Mouse (Mus musculus) CD8-positive naive resting alpha-beta T cell, adult 2 months (primary cell): Measurements from ENCODE around the gene Tmem200a.

Experiments
- DNase-seq, 2 experiments: peaks; one replicate each; pipeline ENCODE4 v3.0.0; 2022; ENCODE audit warnings: low read depth in 2 of 2, low spot score in 2 of 2

The Tmem200a gene

DNA sequence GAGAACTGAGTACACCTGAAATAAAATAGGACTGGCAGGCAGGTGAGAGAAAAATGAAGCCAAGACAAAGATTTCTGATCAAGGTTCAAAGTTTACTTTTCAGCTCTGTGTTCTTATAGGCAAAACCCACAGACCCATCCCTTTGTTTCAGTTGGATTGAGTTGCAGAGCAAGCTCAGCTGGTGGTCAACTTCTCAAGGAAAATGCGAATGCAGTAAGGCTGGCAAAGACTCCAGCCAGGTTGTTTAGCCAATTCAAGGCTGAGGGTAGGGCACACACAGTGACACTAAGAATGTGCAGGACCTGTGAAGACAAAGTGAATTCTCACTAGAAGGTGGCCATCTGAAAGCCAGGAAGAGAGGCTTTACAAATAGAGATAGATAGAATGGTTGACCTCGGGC, 94.8 kb downstream of the Tmem200a start:
- DNase-seq = no peak

DNA sequence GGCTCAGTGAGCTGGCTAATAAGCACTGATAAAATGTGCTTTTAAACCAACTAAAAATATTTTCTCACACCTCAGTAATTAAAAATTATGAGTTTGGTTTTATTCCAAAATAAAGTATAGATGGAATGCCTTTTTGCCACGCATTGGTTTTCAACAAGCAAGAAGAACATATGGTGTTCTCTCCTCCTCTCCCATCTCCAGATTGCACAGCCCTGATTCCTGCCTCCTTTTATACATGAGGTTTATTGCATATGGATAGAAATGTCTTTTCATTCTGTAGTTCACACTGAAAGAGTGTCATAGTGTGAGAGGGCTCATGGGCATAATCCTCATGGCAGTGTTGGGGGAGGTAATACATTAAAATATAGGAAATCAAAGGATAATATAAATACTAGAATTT, 96.2 kb downstream of the Tmem200a start:
- DNase-seq = no peak

DNA sequence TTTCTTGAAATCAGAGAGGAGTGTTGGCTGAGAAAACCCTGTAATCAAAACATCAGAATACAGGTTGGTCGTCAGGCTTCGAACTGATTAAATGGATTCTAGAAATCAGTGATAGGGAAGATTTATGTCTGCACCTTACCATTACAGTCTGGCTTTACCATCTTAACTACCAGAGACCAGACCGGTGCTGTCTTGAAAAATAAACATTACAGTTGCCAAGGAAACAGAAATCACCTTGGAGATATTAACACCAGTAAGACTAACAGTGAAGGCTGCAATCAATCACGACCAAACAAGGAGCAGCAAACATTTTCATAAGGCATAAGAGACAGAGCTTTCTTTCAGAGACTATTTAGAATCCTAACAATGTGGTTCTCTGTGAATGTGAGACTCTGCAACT, 116.0 kb downstream of the Tmem200a start:
- DNase-seq = no peak

- DNase-seq = no peak
These were observed 117.8 kb downstream of the Tmem200a start for GRCm38 (mm10) chr10:25961066-25961465.

- DNase-seq = no peak
These were observed 119.8 kb downstream of the Tmem200a start for GRCm38 (mm10) chr10:25958762-25959753.

DNA sequence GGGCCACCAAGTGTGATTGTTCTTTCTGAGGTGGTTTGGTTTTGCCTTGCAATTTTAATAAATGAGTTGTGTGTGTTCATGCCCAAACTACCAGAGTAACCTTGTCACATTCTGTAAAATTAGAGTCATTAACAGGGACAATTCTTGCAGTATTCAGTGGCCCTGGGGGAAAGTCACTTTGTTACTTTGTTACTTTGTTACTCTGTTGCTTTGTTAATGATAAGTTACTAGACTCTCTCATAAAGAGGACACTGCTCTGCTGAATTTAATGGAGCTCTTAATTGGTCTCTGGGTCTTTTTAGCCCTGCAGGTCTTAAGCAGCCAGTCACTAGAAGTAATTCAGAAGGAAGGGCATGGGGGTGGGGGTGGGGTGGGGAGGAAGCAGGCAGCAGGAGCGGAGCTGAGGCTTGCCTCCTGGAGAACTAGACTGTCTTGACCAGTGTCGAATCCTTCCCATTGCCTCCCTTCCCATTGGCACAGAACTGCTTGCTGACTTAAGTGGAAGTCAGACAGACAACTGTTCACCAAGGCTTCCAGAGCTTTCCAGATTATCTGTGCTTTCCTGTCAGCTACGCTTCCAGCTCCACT, 124.1 kb downstream of the Tmem200a start:
- DNase-seq = no peak

- DNase-seq = no peak
These were observed 126.0 kb downstream of the Tmem200a start for GRCm38 (mm10) chr10:25952838-25953237.

GRCm38 (mm10) chr10:25952150-25952549, 126.7 kb downstream of the Tmem200a start:
- DNase-seq = no peak

- DNase-seq = no peak
These were observed 133.0 kb downstream of the Tmem200a start for GRCm38 (mm10) chr10:25945866-25946265.

- DNase-seq = no peak
These were observed 134.2 kb downstream of the Tmem200a start for GRCm38 (mm10) chr10:25944641-25945040.

DNA sequence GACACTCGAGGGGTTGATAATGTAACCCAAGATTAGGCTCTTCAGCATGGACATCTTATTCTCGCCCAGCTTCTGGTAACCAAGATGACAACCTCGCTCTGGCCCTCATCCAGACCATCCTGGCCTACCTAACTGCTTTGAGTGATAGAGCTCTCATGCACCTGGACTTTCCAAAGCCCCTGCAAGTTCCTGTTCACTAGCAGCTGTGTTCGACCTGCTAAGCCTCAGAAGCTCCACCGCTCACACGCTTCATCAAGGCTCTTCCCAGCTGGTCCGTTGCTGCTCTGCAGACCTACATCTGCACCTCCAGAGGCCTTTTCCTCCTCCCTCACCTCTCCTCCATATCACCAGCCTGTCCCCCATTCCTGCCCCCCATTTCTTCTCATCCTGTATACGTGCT, 147.1 kb downstream of the Tmem200a start:
- no peak for DNase-seq

DNA sequence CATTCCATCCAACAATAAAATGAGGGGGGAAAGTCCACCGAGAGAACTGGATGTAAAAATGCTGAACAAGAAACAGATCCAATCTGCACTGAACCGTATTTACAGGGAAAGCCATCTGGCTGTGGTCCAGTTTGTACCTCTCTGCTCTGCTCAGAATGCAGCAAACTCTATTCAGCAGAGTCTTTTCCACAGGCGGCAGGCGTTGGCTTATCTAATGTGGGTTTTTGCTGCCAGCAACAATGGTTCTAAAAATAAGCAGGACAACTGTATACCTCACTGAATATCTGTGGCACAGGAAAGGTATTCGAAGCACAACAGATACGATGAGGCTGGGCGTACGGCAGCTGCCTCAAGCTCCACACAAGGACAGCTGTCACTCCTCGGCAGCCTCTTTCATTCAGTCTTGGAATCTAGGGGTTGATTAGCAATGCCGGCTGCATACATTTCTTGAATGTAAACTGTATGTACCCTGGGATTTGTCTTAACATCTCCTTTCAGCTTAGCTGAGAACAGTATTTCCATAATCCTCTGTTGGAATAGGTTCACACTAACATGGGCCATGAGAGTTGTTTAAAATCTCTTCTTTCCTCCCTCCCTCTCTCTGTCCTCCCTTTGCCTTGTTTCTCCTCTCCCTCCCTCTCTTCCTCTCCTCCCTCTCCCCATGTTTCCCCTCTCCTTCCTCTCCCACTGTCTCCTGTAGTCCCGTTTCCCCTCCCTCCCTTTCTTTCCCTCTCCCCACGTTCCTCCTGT, 149.3 kb downstream of the Tmem200a start:
- DNase-seq = no peak

GRCm38 (mm10) chr10:25928861-25929368, 149.9 kb downstream of the Tmem200a start:
- no peak for DNase-seq

GRCm38 (mm10) chr10:25928448-25928786, 150.4 kb downstream of the Tmem200a start:
- DNase-seq = no peak

- no peak for DNase-seq
These were observed 151.1 kb downstream of the Tmem200a start for GRCm38 (mm10) chr10:25927553-25928447.

DNA sequence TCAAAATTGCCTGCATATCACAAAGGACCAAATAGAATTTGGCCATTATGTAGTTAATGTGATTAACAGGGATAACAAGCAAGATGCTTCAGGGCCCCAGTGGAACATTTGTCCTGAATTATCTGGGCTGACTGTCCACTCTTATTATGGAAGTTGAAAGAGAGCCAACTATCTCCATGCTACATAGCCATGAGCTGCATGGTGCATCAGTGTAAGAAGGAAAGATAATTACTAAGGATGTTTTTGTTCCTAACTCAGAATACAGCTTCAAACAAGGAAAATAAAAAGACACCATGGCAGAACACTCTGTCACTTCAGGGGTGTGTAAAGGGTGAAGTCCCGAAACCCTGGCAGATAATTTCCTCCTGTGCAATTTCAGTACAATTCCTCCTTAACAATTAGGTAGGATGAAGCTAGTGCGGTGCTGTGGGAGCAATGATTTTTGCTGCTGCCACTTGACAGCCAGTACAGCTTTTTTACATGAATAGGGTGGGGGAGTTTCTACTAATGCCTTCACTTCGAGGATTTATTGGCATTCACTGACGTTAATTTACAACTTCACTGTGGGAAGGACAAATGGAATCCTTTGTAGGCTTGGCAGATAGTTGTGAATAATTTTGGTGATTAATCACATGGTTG, 158.1 kb downstream of the Tmem200a start:
- DNase-seq = no peak

GRCm38 (mm10) chr10:25918103-25918502, 160.7 kb downstream of the Tmem200a start:
- no peak for DNase-seq

DNA sequence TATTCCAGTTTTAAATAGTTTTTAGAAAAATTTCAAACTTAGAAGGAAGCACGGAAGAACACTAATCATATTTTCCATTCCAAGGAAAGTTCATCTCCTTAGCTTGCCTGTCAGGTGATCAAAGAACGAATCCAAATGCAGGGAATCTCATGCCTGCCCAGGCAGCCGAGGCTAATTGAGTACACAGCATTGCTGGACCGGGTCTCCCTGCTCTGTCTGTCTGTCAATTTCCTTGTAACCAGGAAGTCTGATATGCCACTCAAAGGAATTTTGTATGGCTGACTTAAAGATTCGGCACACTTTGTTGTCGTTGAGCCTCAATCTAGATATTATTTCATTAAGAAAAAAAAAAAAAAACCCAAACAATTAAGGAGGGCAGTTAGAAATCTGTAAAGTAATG, 168.6 kb downstream of the Tmem200a start:
- DNase-seq = no peak

DNA sequence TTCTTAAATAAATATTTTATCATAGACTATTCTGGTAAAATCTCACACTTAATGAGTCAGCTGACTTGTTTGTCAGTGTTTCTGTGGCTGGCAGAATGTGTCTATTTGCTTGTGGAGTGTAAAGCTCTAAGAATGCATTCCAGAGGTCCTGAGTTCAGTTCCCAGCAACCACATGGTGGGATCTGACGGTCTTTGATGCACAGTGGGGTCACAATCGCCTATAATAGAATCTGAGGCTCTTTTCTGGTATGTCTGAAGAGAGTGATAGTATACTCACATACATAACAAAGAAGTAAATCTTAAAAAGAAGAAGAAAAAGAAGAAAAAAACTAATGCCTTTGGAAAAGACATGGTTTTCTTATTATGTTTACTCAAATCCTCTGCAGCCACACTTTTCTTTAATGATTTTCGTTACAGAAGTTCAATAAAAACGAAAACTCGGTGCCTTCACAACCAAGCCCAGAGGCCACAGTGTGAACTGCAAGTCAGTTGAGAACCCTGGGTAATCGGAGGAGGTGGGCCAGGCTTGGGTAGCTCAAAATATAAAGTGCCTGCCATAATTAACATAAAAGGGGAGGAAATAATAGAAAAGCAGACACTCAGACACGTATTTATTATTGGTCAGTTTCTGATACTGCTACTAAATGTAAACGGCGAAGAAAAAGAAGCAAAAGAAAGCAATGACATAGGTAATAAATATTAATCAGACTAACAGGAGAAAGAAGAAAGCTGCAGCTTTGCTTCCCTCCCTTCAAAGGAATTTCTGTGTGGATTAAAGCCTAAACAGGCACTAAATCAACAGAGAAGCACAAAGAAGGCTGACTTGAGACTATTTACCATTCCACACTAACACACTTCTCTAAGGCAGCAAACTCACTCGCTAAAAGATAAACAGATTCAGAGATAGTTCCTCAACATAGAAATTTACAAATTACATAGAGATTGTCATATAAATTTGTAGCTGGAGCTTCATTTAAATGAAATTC, 170.5 kb downstream of the Tmem200a start:
- DNase-seq = no peak
